Mouse (Mus musculus) hindbrain, embryonic 12.5 days (tissue): ENCODE data around the gene Krt13. TPM values are rescaled to one million over a fixed set of nuclear protein-coding genes. Genes with fewer than 3 reads are reported as not detected.

ENCODE experiments used
- ATAC-seq: fragments of 200-750 bp; cut with Nextera tagmentation; 2 replicates; pipeline ENCODE4 v1.8.0; 2017; ENCODE audit warnings: moderate TSS enrichment; ENCODE audit not compliant: low FRiP score
- H3K27ac ChIP-seq: fragments of 300-500 bp; sonication (generic); 2 replicates; pipeline ENCODE4 v1.5.1; 2016; ENCODE audit warnings: mild to moderate bottlenecking
- H3K27me3 ChIP-seq: fragments of 300-500 bp; sonication (generic); 2 replicates; pipeline ENCODE4 v1.6.1; 2016; ENCODE audit warnings: mild to moderate bottlenecking
- H3K36me3 ChIP-seq: fragments of 300-500 bp; sonication (generic); 2 replicates; pipeline ENCODE4 v1.6.1; 2016; ENCODE audit warnings: mild to moderate bottlenecking
- H3K4me1 ChIP-seq: fragments of 300-500 bp; sonication (generic); 2 replicates; pipeline ENCODE4 v1.6.1; 2016
- H3K4me2 ChIP-seq: fragments of 300-500 bp; sonication (generic); replicated peaks from 2 replicates; pipeline ENCODE4 v1.6.1; 2016; ENCODE audit warnings: mild to moderate bottlenecking
- H3K4me3 ChIP-seq: fragments of 300-500 bp; sonication (generic); 2 replicates; pipeline ENCODE4 v1.5.1; 2016; ENCODE audit warnings: mild to moderate bottlenecking
- H3K9ac ChIP-seq: fragments of 300-500 bp; sonication (generic); 2 replicates; pipeline ENCODE4 v1.6.1; 2016; ENCODE audit warnings: mild to moderate bottlenecking, moderate library complexity
- H3K9me3 ChIP-seq: fragments of 300-500 bp; sonication (generic); replicated peaks from 2 replicates; pipeline ENCODE4 v1.6.1; 2016; ENCODE audit warnings: mild to moderate bottlenecking
- WGBS: fragments of 180-500 bp; shearing (Covaris S2); methylation state at CpG from one replicate; pipeline ENCODE4 v1.1.7; 2016; 5-methylcytosine and 5-hydroxymethylcytosine counted together
- polyA plus RNA-seq: library from polyadenylated mRNA; unstranded; fragments of >200 nt; fragmentation: Nextera tagmentation; extraction: Ambion mirVana; gene quantifications from 2 replicates; pipeline ENCODE4 v1.2.1, GENCODE M21; 2016

Gene Krt13
- polyA plus RNA-seq: not detected in 2 replicates

GRCm38 (mm10) chr11:100121466-100121865 lies at the start of gene Krt13:
Gene Krt13 (minus strand): TSS chr11:100121566.
- Histone ChIP-seq H3K36me3 (no peaks in the 10 kb centered on the region), H3K27ac (no peak within 1 kb of the TSS), H3K9me3 (no peaks in the 10 kb centered on the region), H3K4me1 (no peaks in the 10 kb centered on the region), H3K27me3 (no peaks in the 10 kb centered on the region), H3K4me3 (no peak within 1 kb of the TSS), H3K9ac (no peak within 1 kb of the TSS), H3K4me2 (no peak within 1 kb of the TSS)
- no peak for ATAC-seq
- WGBS: 81% methylated on average over 3 of the region's 3 CpGs

- Histone ChIP-seq H3K9me3 (no peaks in the 10 kb centered on the region), H3K4me2 (no peak overlapping the region), H3K36me3 (no peaks in the 10 kb centered on the region), H3K4me3 (no peak overlapping the region), H3K4me1 (no peaks in the 10 kb centered on the region), H3K27ac (no peak overlapping the region), H3K9ac (no peak overlapping the region), H3K27me3 (no peaks in the 10 kb centered on the region)
- ATAC-seq: peak; percentile 40; the same call in 1 of the 2 replicates
- WGBS: 34% methylated on average over 14 of the region's 14 CpGs
Measured at GRCm38 (mm10) chr11:100168765-100169762, 47.7 kb upstream of the Krt13 start.

GRCm38 (mm10) chr11:100168071-100168470 lies 46.7 kb upstream of the Krt13 start:
- H3K9me3 ChIP-seq: no peaks in the 10 kb centered on the region
- no peak overlapping the region for H3K4me3 ChIP-seq
- WGBS: 80% methylated on average over 8 of the region's 8 CpGs
- no peaks in the 10 kb centered on the region for H3K4me1 ChIP-seq
- H3K4me2 ChIP-seq: no peak overlapping the region
- H3K36me3 ChIP-seq: no peaks in the 10 kb centered on the region
- H3K9ac ChIP-seq: no peak overlapping the region
- H3K27ac ChIP-seq: no peak overlapping the region
- no peaks in the 10 kb centered on the region for H3K27me3 ChIP-seq
- no peak for ATAC-seq

- H3K36me3 ChIP-seq: no peaks in the 10 kb centered on the region
- no peak overlapping the region for H3K27ac ChIP-seq
- H3K9ac ChIP-seq: no peak overlapping the region
- ATAC-seq: no peak
- no peaks in the 10 kb centered on the region for H3K4me1 ChIP-seq
- no peak overlapping the region for H3K4me3 ChIP-seq
- no peaks in the 10 kb centered on the region for H3K9me3 ChIP-seq
- no peaks in the 10 kb centered on the region for H3K27me3 ChIP-seq
- no peak overlapping the region for H3K4me2 ChIP-seq
- 55% methylated on average over 7 of the region's 7 CpGs for WGBS
Measured at GRCm38 (mm10) chr11:100164392-100164791, 43.0 kb upstream of the Krt13 start.

- ATAC-seq: no peak
- WGBS: 73% methylated on average over 6 of the region's 6 CpGs
Measured at GRCm38 (mm10) chr11:100157908-100158477, 36.6 kb upstream of the Krt13 start.

GRCm38 (mm10) chr11:100157331-100157730 lies 36.0 kb upstream of the Krt13 start:
- Histone ChIP-seq H3K4me3 (no peak overlapping the region), H3K9me3 (no peaks in the 10 kb centered on the region), H3K9ac (no peak overlapping the region), H3K4me2 (no peak overlapping the region), H3K36me3 (no peaks in the 10 kb centered on the region), H3K27me3 (no peaks in the 10 kb centered on the region), H3K27ac (no peak overlapping the region), H3K4me1 (no peaks in the 10 kb centered on the region)
- no peak for ATAC-seq
- 86% methylated on average over 3 of the region's 3 CpGs for WGBS

More at GRCm38 (mm10) chr11:100157908-100158477, 36.6 kb upstream of the Krt13 start:
- Histone ChIP-seq H3K9ac (no peak overlapping the region), H3K9me3 (no peaks in the 10 kb centered on the region), H3K4me3 (no peak overlapping the region), H3K4me2 (no peak overlapping the region), H3K4me1 (no peaks in the 10 kb centered on the region), H3K27me3 (no peaks in the 10 kb centered on the region), H3K36me3 (no peaks in the 10 kb centered on the region), H3K27ac (no peak overlapping the region)

GRCm38 (mm10) chr11:100155497-100156255 lies 34.3 kb upstream of the Krt13 start:
- WGBS: 74% methylated on average over 8 of the region's 8 CpGs

GRCm38 (mm10) chr11:100148615-100149330 lies 27.4 kb upstream of the Krt13 start, which contains the start of gene Krt19:
Gene Krt19 (minus strand): TSS chr11:100148665.
- no peak within 1 kb of the TSS for H3K27ac ChIP-seq
- no peak within 1 kb of the TSS for H3K4me2 ChIP-seq
- H3K9ac ChIP-seq: no peak within 1 kb of the TSS
- H3K9me3 ChIP-seq: no peaks in the 10 kb centered on the region
- peaks cover 14% of the 10 kb centered on the region for H3K4me1 ChIP-seq
- peaks cover 37% of the 10 kb centered on the region for H3K27me3 ChIP-seq
- H3K36me3 ChIP-seq: no peaks in the 10 kb centered on the region
- ATAC-seq: no peak
- 41% methylated on average over 9 of the region's 9 CpGs for WGBS
- H3K4me3 ChIP-seq: no peak within 1 kb of the TSS

More at GRCm38 (mm10) chr11:100155497-100156255, 34.3 kb upstream of the Krt13 start:
- Histone ChIP-seq H3K27me3 (no peaks in the 10 kb centered on the region), H3K4me2 (no peak overlapping the region), H3K9ac (no peak overlapping the region), H3K27ac (no peak overlapping the region), H3K4me3 (no peak overlapping the region), H3K9me3 (no peaks in the 10 kb centered on the region), H3K36me3 (no peaks in the 10 kb centered on the region), H3K4me1 (no peaks in the 10 kb centered on the region)
- no peak for ATAC-seq

GRCm38 (mm10) chr11:100147566-100148353 lies 26.4 kb upstream of the Krt13 start:
- H3K4me1 ChIP-seq: peaks cover 14% of the 10 kb centered on the region
- H3K4me2 ChIP-seq: no peak overlapping the region
- peaks cover 39% of the 10 kb centered on the region for H3K27me3 ChIP-seq
- WGBS: 67% methylated on average over 5 of the region's 5 CpGs
- ATAC-seq: no peak
- H3K27ac ChIP-seq: no peak overlapping the region
- no peaks in the 10 kb centered on the region for H3K9me3 ChIP-seq
- no peaks in the 10 kb centered on the region for H3K36me3 ChIP-seq
- no peak overlapping the region for H3K9ac ChIP-seq
- no peak overlapping the region for H3K4me3 ChIP-seq

GRCm38 (mm10) chr11:100145858-100146560 lies 24.6 kb upstream of the Krt13 start:
- no peaks in the 10 kb centered on the region for H3K9me3 ChIP-seq
- no peak overlapping the region for H3K27ac ChIP-seq
- no peak overlapping the region for H3K9ac ChIP-seq
- H3K4me2 ChIP-seq: peak overlapping the region; percentile 50
- H3K36me3 ChIP-seq: no peaks in the 10 kb centered on the region
- 5% methylated on average over 13 of the region's 13 CpGs for WGBS
- peaks cover 42% of the 10 kb centered on the region for H3K27me3 ChIP-seq
- H3K4me1 ChIP-seq: peaks cover 14% of the 10 kb centered on the region
- no peak for ATAC-seq
- H3K4me3 ChIP-seq: peak overlapping the region; percentile 22
